Mouse (Mus musculus) spleen, adult 2 months (tissue): ENCODE measurements around the gene Ndfip2.

Experiments used
- CTCF ChIP-seq: fragments of 200-500 bp; IDR thresholded peaks from 2 replicates; pipeline ENCODE4 v1.5.1; 2011; ENCODE audit warnings: mild to moderate bottlenecking, inconsistent platforms; ENCODE audit not compliant: insufficient read depth, insufficient read length, insufficient replicate concordance; ENCODE audit errors: extremely low read depth
- POLR2A ChIP-seq: fragments of 200-500 bp; IDR thresholded peaks from 2 replicates; pipeline ENCODE4 v1.6.1; 2011; ENCODE audit warnings: low read depth, low read length, inconsistent platforms

- TF ChIP-seq POLR2A, result no peak
- no peak for TF ChIP-seq CTCF
Observed at GRCm38 (mm10) chr14:105312944-105313343, 54.6 kb downstream of the Ndfip2 start.
